Mouse (Mus musculus): ENCODE data around the gene Mtfmt. TPM values are rescaled to one million over a fixed set of nuclear protein-coding genes. Genes with fewer than 3 reads are reported as not detected.

Mtfmt gene
- 20.1 and 21.1 TPM in 2 replicates for polyA plus RNA-seq (2014; fragmentation: Nextera tagmentation; extraction: Ambion mirVana)

- peak; percentile 95 for DNase-seq (ENCODE audit: low spot score)
- Histone ChIP-seq H3K4me3 (ENCODE audit: low read depth, low read length) (peak within 1 kb of the TSS; percentile 92), H3K9ac (ENCODE audit: low read length) (peak within 1 kb of the TSS; percentile 79), H3K4me2 (ENCODE audit: low read depth, severe bottlenecking) (peak within 1 kb of the TSS; percentile 68), H3K4me1 (ENCODE audit: control insufficient read depth, insufficient read depth, low read length) (0 out of 2 replicates have a peak, but pooled peaks cover 2% of the 10 kb centered on the region), H3K36me3 (ENCODE audit: control insufficient read depth, insufficient read depth, low read length) (0 out of 2 replicates have a peak, but pooled peaks cover 4% of the 10 kb centered on the region), H3K27ac (replicated peaks; ENCODE audit: low read depth, low read length) (no peak within 1 kb of the TSS), H3K27me3 (ENCODE audit: control insufficient read depth, insufficient read depth, low read length) (no peaks in the 10 kb centered on the region), H3K9me3 (ENCODE audit: control insufficient read depth, low read length) (no peaks in the 10 kb centered on the region)
- ATAC-seq (ENCODE audit: insufficient number of reproducible peaks, low FRiP score, low TSS enrichment, low read depth) = peak; percentile 84
- under 1% methylated on average over 54 of the region's 54 CpGs for WGBS
Measured at GRCm38 (mm10) chr9:65435671-65436301, at the start of gene Mtfmt. Gene Mtfmt, plus strand, starts transcription at chr9:65435782.

- no peak for ATAC-seq (ENCODE audit: insufficient number of reproducible peaks, low FRiP score, low TSS enrichment, low read depth)
Measured at GRCm38 (mm10) chr9:65386373-65387140, 49.0 kb upstream of the Mtfmt start.

GRCm38 (mm10) chr9:65390752-65391612, 44.6 kb upstream of the Mtfmt start:
- H3K27ac ChIP-seq (replicated peaks; ENCODE audit: low read depth, low read length) = no peak overlapping the region
- 16% methylated on average over 96 of the region's 96 CpGs for WGBS

More at GRCm38 (mm10) chr9:65386373-65387140, 49.0 kb upstream of the Mtfmt start:
- H3K4me2 ChIP-seq (ENCODE audit: low read depth, severe bottlenecking) = no peak overlapping the region
- no peak overlapping the region for H3K9ac ChIP-seq (ENCODE audit: low read length)
- no peaks in the 10 kb centered on the region for H3K4me1 ChIP-seq (ENCODE audit: control insufficient read depth, insufficient read depth, low read length)
- H3K27ac ChIP-seq (replicated peaks; ENCODE audit: low read depth, low read length) = no peak overlapping the region
- no peak overlapping the region for H3K4me3 ChIP-seq (ENCODE audit: low read depth, low read length)
- H3K9me3 ChIP-seq (ENCODE audit: control insufficient read depth, low read length) = peaks cover 4% of the 10 kb centered on the region
- 16% methylated on average over 8 of the region's 8 CpGs for WGBS
- DNase-seq (ENCODE audit: low spot score) = no peak
- peaks cover 17% of the 10 kb centered on the region for H3K27me3 ChIP-seq (ENCODE audit: control insufficient read depth, insufficient read depth, low read length)
- H3K36me3 ChIP-seq (ENCODE audit: control insufficient read depth, insufficient read depth, low read length) = no peaks in the 10 kb centered on the region

GRCm38 (mm10) chr9:65391613-65391964, 44.0 kb upstream of the Mtfmt start, which contains the start of gene Kbtbd13:
Gene Kbtbd13, minus strand, starts transcription at chr9:65391652.
- Histone ChIP-seq H3K36me3 (ENCODE audit: control insufficient read depth, insufficient read depth, low read length) (no peaks in the 10 kb centered on the region), H3K4me1 (ENCODE audit: control insufficient read depth, insufficient read depth, low read length) (no peaks in the 10 kb centered on the region), H3K4me3 (ENCODE audit: low read depth, low read length) (peak within 1 kb of the TSS; percentile 40), H3K9me3 (ENCODE audit: control insufficient read depth, low read length) (peaks cover 4% of the 10 kb centered on the region), H3K27me3 (ENCODE audit: control insufficient read depth, insufficient read depth, low read length) (peaks cover 30% of the 10 kb centered on the region), H3K9ac (ENCODE audit: low read length) (peak within 1 kb of the TSS; percentile 41), H3K27ac (replicated peaks; ENCODE audit: low read depth, low read length) (no peak within 1 kb of the TSS), H3K4me2 (ENCODE audit: low read depth, severe bottlenecking) (peak within 1 kb of the TSS; percentile 66)
- no peak for ATAC-seq (ENCODE audit: insufficient number of reproducible peaks, low FRiP score, low TSS enrichment, low read depth)
- WGBS = 35% methylated on average over 8 of the region's 8 CpGs
- no peak for DNase-seq (ENCODE audit: low spot score)

More at GRCm38 (mm10) chr9:65390752-65391612, 44.6 kb upstream of the Mtfmt start:
- Histone ChIP-seq H3K4me3 (ENCODE audit: low read depth, low read length) (peak overlapping the region; percentile 40), H3K36me3 (ENCODE audit: control insufficient read depth, insufficient read depth, low read length) (no peaks in the 10 kb centered on the region), H3K27me3 (ENCODE audit: control insufficient read depth, insufficient read depth, low read length) (peaks cover 30% of the 10 kb centered on the region), H3K9me3 (ENCODE audit: control insufficient read depth, low read length) (peaks cover 4% of the 10 kb centered on the region), H3K4me1 (ENCODE audit: control insufficient read depth, insufficient read depth, low read length) (no peaks in the 10 kb centered on the region), H3K9ac (ENCODE audit: low read length) (peak overlapping the region; percentile 41), H3K4me2 (ENCODE audit: low read depth, severe bottlenecking) (peak overlapping the region; percentile 66)
- DNase-seq (ENCODE audit: low spot score) (peak; percentile 52), ATAC-seq (ENCODE audit: insufficient number of reproducible peaks, low FRiP score, low TSS enrichment, low read depth) (0 out of 2 replicates have a peak, but pooled peaks have one; percentile 13)

GRCm38 (mm10) chr9:65392638-65393364, 42.8 kb upstream of the Mtfmt start:
- 30% methylated on average over 6 of the region's 6 CpGs for WGBS
- no peak overlapping the region for H3K4me3 ChIP-seq (ENCODE audit: low read depth, low read length)
- no peaks in the 10 kb centered on the region for H3K4me1 ChIP-seq (ENCODE audit: control insufficient read depth, insufficient read depth, low read length)
- H3K4me2 ChIP-seq (ENCODE audit: low read depth, severe bottlenecking) = no peak overlapping the region
- no peak overlapping the region for H3K9ac ChIP-seq (ENCODE audit: low read length)
- peaks cover 4% of the 10 kb centered on the region for H3K9me3 ChIP-seq (ENCODE audit: control insufficient read depth, low read length)
- no peaks in the 10 kb centered on the region for H3K36me3 ChIP-seq (ENCODE audit: control insufficient read depth, insufficient read depth, low read length)
- DNase-seq (ENCODE audit: low spot score) = peak; percentile 83
- no peak for ATAC-seq (ENCODE audit: insufficient number of reproducible peaks, low FRiP score, low TSS enrichment, low read depth)
- H3K27ac ChIP-seq (replicated peaks; ENCODE audit: low read depth, low read length) = no peak overlapping the region
- H3K27me3 ChIP-seq (ENCODE audit: control insufficient read depth, insufficient read depth, low read length) = peaks cover 30% of the 10 kb centered on the region

GRCm38 (mm10) chr9:65393606-65394005, 42.0 kb upstream of the Mtfmt start:
- DNase-seq (ENCODE audit: low spot score) (no peak), ATAC-seq (ENCODE audit: insufficient number of reproducible peaks, low FRiP score, low TSS enrichment, low read depth) (no peak)
- H3K27me3 ChIP-seq (ENCODE audit: control insufficient read depth, insufficient read depth, low read length) = peaks cover 30% of the 10 kb centered on the region
- H3K9me3 ChIP-seq (ENCODE audit: control insufficient read depth, low read length) = peaks cover 4% of the 10 kb centered on the region
- WGBS = 63% methylated on average over 2 of the region's 2 CpGs
- no peaks in the 10 kb centered on the region for H3K36me3 ChIP-seq (ENCODE audit: control insufficient read depth, insufficient read depth, low read length)
- H3K4me1 ChIP-seq (ENCODE audit: control insufficient read depth, insufficient read depth, low read length) = no peaks in the 10 kb centered on the region
- no peak overlapping the region for H3K9ac ChIP-seq (ENCODE audit: low read length)
- H3K27ac ChIP-seq (replicated peaks; ENCODE audit: low read depth, low read length) = no peak overlapping the region
- no peak overlapping the region for H3K4me3 ChIP-seq (ENCODE audit: low read depth, low read length)
- H3K4me2 ChIP-seq (ENCODE audit: low read depth, severe bottlenecking) = no peak overlapping the region

- no peak overlapping the region for H3K4me3 ChIP-seq (ENCODE audit: low read depth, low read length)
- H3K27ac ChIP-seq (replicated peaks; ENCODE audit: low read depth, low read length) = no peak overlapping the region
- H3K4me2 ChIP-seq (ENCODE audit: low read depth, severe bottlenecking) = no peak overlapping the region
- H3K4me1 ChIP-seq (ENCODE audit: control insufficient read depth, insufficient read depth, low read length) = no peaks in the 10 kb centered on the region
- peaks cover 4% of the 10 kb centered on the region for H3K9me3 ChIP-seq (ENCODE audit: control insufficient read depth, low read length)
- peaks cover 30% of the 10 kb centered on the region for H3K27me3 ChIP-seq (ENCODE audit: control insufficient read depth, insufficient read depth, low read length)
- no peaks in the 10 kb centered on the region for H3K36me3 ChIP-seq (ENCODE audit: control insufficient read depth, insufficient read depth, low read length)
- no peak overlapping the region for H3K9ac ChIP-seq (ENCODE audit: low read length)
- ATAC-seq (ENCODE audit: insufficient number of reproducible peaks, low FRiP score, low TSS enrichment, low read depth) (no peak), DNase-seq (ENCODE audit: low spot score) (no peak)
- WGBS = 73% methylated on average over 2 of the region's 2 CpGs
Measured at GRCm38 (mm10) chr9:65394360-65394759, 41.2 kb upstream of the Mtfmt start.

All from limb, embryonic 11.5 days (tissue).